Mouse (Mus musculus) small intestine, adult 2 months (tissue): Measurements from ENCODE around the gene Gstp1. TPM values are rescaled to one million over a fixed set of nuclear protein-coding genes. Genes with fewer than 3 reads are reported as not detected.
"Not testable (repeated sequence)": the region's sequence is repeated elsewhere in the genome, so short reads cannot be mapped to it uniquely, and the experiment has no call there.

Experiments used
- H3K27ac ChIP-seq: fragments of 200-500 bp; 2 replicates; pipeline ENCODE4 v1.5.1; 2012; ENCODE audit warnings: low read depth, low read length, control low read depth, inconsistent platforms; ENCODE audit not compliant: insufficient read depth
- H3K27me3 ChIP-seq: fragments of 200-500 bp; 2 replicates; pipeline ENCODE4 v1.6.1; 2012; ENCODE audit warnings: mild to moderate bottlenecking, moderate library complexity, low read length, inconsistent platforms; ENCODE audit not compliant: control insufficient read depth, insufficient read depth
- H3K36me3 ChIP-seq: fragments of 200-500 bp; 2 replicates; pipeline ENCODE4 v1.6.1; 2012; ENCODE audit warnings: mild to moderate bottlenecking, low read length, control low read depth, inconsistent platforms; ENCODE audit not compliant: control insufficient read depth, insufficient read depth
- H3K4me1 ChIP-seq: fragments of 200-500 bp; 2 replicates; pipeline ENCODE4 v1.6.1; 2012; ENCODE audit warnings: low read length, inconsistent platforms, mixed read lengths; ENCODE audit not compliant: control insufficient read depth, insufficient read depth, insufficient read length
- H3K4me3 ChIP-seq: fragments of 200-500 bp; 2 replicates; pipeline ENCODE4 v1.5.1; 2012; ENCODE audit warnings: low read depth, mild to moderate bottlenecking, control low read depth, inconsistent platforms, low read length, moderate library complexity
- CTCF ChIP-seq: fragments of 200-500 bp; IDR thresholded peaks from 2 replicates; pipeline ENCODE4 v1.5.1; 2012; ENCODE audit warnings: low read depth, mild to moderate bottlenecking, control low read depth, inconsistent platforms, low read length, moderate library complexity, mixed read lengths; ENCODE audit not compliant: insufficient replicate concordance, insufficient read length; ENCODE audit errors: extremely low read depth
- POLR2A ChIP-seq: fragments of 200-500 bp; IDR thresholded peaks from 2 replicates; pipeline ENCODE4 v1.6.1; 2012; ENCODE audit warnings: low read depth, mild to moderate bottlenecking, control low read depth, inconsistent platforms, low read length, moderate library complexity
- WGBS: fragments of 180-500 bp; shearing (Covaris S2); methylation state at CpG from one replicate; pipeline ENCODE4 v1.1.7; 2018; 5-methylcytosine and 5-hydroxymethylcytosine counted together
- polyA plus RNA-seq: library from polyadenylated mRNA; depleted of rRNA; stranded (reverse); fragments of >200 nt; gene quantifications from 2 replicates; pipeline ENCODE4 v1.2.3, GENCODE M21; 2012

Gene Gstp1
- polyA plus RNA-seq, 1 experiment, result 1,214 TPM

DNA sequence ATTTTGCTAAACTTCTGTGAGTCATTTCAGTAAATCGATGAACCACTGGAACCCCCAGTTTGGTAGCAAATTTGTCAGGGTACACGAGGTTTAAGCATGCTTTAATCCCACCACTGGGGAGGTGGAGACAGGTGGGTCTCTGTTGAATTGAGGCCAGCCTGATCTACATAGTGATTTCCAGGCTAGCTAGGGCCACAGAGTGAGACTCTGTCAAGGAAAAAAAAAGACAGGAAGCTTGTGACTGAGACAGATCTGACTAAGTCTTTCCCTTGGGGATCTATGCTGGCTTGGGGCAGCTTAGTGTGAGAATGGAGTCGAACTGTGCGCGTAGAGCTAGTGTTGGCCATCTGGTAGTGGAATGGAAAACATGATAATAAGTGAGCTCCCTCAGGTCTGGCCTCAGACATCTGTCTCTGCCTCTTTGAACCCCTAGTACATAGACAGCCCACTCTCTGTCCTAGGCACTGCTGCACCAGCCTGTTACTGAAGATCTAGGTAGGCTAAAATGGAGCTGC, 14.8 kb upstream of the Gstp1 start:
- no peaks in the 10 kb centered on the region for H3K27me3 ChIP-seq
- WGBS, result 79% methylated on average over 5 of the region's 5 CpGs
- TF ChIP-seq POLR2A, result no peak
- TF ChIP-seq CTCF, result no peak

GRCm38 (mm10) chr19:4051741-4052515, 14.1 kb upstream of the Gstp1 start:
- H3K4me1 ChIP-seq, result peaks cover 20% of the 10 kb centered on the region
- H3K27me3 ChIP-seq, result no peaks in the 10 kb centered on the region
- TF ChIP-seq CTCF (peak; percentile 93; the same call in 1 of the 2 replicates), POLR2A (no peak)
- no peak overlapping the region for H3K27ac ChIP-seq
- no peaks in the 10 kb centered on the region for H3K36me3 ChIP-seq
- WGBS, result 57% methylated on average over 10 of the region's 10 CpGs
- H3K4me3 ChIP-seq, result no peak overlapping the region

More for the DNA sequence above, 14.8 kb upstream of the Gstp1 start:
- H3K4me3 ChIP-seq, result no peak overlapping the region
- no peak overlapping the region for H3K27ac ChIP-seq
- no peaks in the 10 kb centered on the region for H3K36me3 ChIP-seq
- peaks cover 27% of the 10 kb centered on the region for H3K4me1 ChIP-seq

DNA sequence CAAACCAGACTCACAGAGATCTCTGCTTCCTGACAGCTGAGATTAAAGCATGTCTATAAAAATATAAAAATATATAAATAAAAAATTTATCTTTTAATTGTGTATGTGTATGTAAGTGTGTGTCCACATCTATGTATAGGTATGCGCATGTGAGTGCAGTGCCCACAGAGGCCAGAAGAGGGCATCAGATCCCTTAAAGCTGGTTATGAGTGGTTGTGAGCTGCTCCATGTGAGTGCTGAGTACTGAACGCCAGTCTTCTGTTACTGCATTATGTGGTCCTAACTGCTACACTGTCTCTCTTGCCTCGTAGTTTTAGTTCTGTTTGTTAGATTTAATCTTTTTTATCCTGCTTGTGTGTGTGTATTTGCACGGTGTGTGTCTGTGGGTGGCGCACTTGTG, 13.2 kb upstream of the Gstp1 start:
- no peaks in the 10 kb centered on the region for H3K36me3 ChIP-seq
- H3K27ac ChIP-seq, result no peak overlapping the region
- TF ChIP-seq POLR2A (no peak), CTCF (no peak)
- peaks cover 15% of the 10 kb centered on the region for H3K4me1 ChIP-seq
- 96% methylated on average over 5 of the region's 5 CpGs for WGBS
- no peak overlapping the region for H3K4me3 ChIP-seq
- no peaks in the 10 kb centered on the region for H3K27me3 ChIP-seq

DNA sequence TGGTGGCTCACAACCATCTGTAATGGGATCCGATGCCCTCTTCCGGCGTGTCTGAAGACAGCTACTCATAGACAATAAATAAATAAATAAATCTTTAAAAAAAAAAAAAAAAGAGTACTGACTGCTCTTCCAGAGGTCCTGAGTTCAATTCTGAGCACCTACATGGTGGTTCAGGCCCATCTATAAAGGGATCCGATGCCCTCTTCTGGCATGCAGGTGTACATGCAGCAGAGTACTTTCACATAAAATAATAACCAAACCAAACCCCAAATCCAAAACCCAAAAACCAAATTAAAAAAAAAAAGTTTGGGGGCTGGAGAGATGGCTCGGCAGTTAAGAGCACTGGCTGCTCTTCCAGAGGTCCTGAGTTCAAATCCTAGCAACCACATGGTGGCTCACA, 11.3 kb upstream of the Gstp1 start:
- peak; percentile 38; the same call in 1 of the 2 replicates for TF ChIP-seq CTCF
- H3K4me3 ChIP-seq, H3K36me3 ChIP-seq, H3K4me1 ChIP-seq, H3K27me3 ChIP-seq, H3K27ac ChIP-seq: not testable (repeated sequence)
- WGBS, result 86% methylated on average over 5 of the region's 5 CpGs

- Histone ChIP-seq H3K4me3 (peak overlapping the region; percentile 17; the same call in 1 of the 2 replicates), H3K27me3 (no peaks in the 10 kb centered on the region), H3K4me1 (peaks cover 8% of the 10 kb centered on the region), H3K27ac (peak overlapping the region; percentile 98), H3K36me3 (no peaks in the 10 kb centered on the region)
- TF ChIP-seq CTCF (peak; percentile 85; the same call in 1 of the 2 replicates), POLR2A (no peak)
- 18% methylated on average over 4 of the region's 4 CpGs for WGBS
Measured at GRCm38 (mm10) chr19:4047859-4048258, 10.1 kb upstream of the Gstp1 start.

GRCm38 (mm10) chr19:4046866-4047254, 9.1 kb upstream of the Gstp1 start:
- Histone ChIP-seq H3K27me3 (no peaks in the 10 kb centered on the region), H3K4me3 (peak overlapping the region; percentile 30; the same call in 1 of the 2 replicates), H3K27ac (peak overlapping the region; percentile 98), H3K36me3 (no peaks in the 10 kb centered on the region), H3K4me1 (peaks cover 12% of the 10 kb centered on the region)
- WGBS, result 28% methylated on average over 8 of the region's 8 CpGs
- TF ChIP-seq POLR2A, result no peak
- TF ChIP-seq CTCF, result no peak
